Mouse (Mus musculus): ENCODE measurements around the gene Dhh. TPM values are rescaled to one million over a fixed set of nuclear protein-coding genes. Genes with fewer than 3 reads are reported as not detected.

Gene Dhh
- total RNA-seq, 4 experiments from 2014 or later, result 0.18 to 0.34 (median 0.23) TPM; not detected in 1

GRCm38 (mm10) chr15:98851229-98851818 is 47.0 kb downstream of the Dhh start:
- no peak for DNase-seq (ENCODE audit: low spot score in 2 of 2)

- DNase-seq (ENCODE audit: low spot score in 2 of 2), result no peak
Measured at GRCm38 (mm10) chr15:98850668-98851067, 47.7 kb downstream of the Dhh start.

- DNase-seq (ENCODE audit: low spot score in 2 of 2), result no peak
Measured at GRCm38 (mm10) chr15:98849956-98850600, 48.3 kb downstream of the Dhh start.

GRCm38 (mm10) chr15:98849165-98849564 is 49.2 kb downstream of the Dhh start:
- DNase-seq (ENCODE audit: low spot score in 2 of 2), result no peak

GRCm38 (mm10) chr15:98846140-98846539 is 52.2 kb downstream of the Dhh start:
- no peak for DNase-seq (ENCODE audit: low spot score in 2 of 2)

- DNase-seq (ENCODE audit: low spot score in 2 of 2), result no peak
Measured at GRCm38 (mm10) chr15:98845149-98845548, 53.2 kb downstream of the Dhh start.

GRCm38 (mm10) chr15:98843595-98844223 is 54.6 kb downstream of the Dhh start:
- no peak for DNase-seq (ENCODE audit: low spot score in 2 of 2)

Other genes with a start within 250 kb of the Dhh start
- gene Ddx23, start 235.6 kb downstream of the Dhh start, total RNA-seq (2022), result 10 to 100 TPM; 76.3 to 89.4 (median 85.9) TPM
- gene Rnd1, start 221.1 kb downstream of the Dhh start, total RNA-seq (2022), result 1 to 10 TPM; 6.3 to 8.7 (median 7.3) TPM
- 10 to 100 TPM in 1 of 4 experiments, 1 to 10 TPM in 3; 7.4 to 10.4 (median 8.4) TPM for gene Ccdc65, start 190.3 kb downstream of the Dhh start, total RNA-seq (2022)
- gene Fkbp11, start 170.3 kb downstream of the Dhh start, total RNA-seq (2022), result 1 to 10 TPM; 1.2 to 2.3 (median 1.5) TPM
- gene Arf3, start 135.3 kb downstream of the Dhh start, total RNA-seq (2022), result 100 to 1,000 TPM; 730 to 835 (median 787) TPM
- under 1 TPM; 0.16 to 0.59 (median 0.41) TPM for gene Wnt10b, start 120.4 kb downstream of the Dhh start, total RNA-seq (2022)
- not detected for gene Wnt1, start 108.7 kb downstream of the Dhh start, total RNA-seq (2022)
- gene Ddn, start 89.0 kb downstream of the Dhh start, total RNA-seq (2022), result 1,000 to 10,000 TPM; 1,258 to 1,383 (median 1,345) TPM
- gene Prkag1, start 67.0 kb downstream of the Dhh start, total RNA-seq (2022), result 10 to 100 TPM; 49.0 to 55.2 (median 50.2) TPM
- gene Kmt2d, start 27.3 kb downstream of the Dhh start, total RNA-seq (2022), result 10 to 100 TPM; 77.8 to 96.0 (median 89.6) TPM
- 10 to 100 TPM in 1 of 4 experiments, 1 to 10 TPM in 3; 4.9 to 10.4 (median 7.9) TPM for gene Rhebl1, start 4.0 kb downstream of the Dhh start, total RNA-seq (2022)
- gene Lmbr1l, start 19.7 kb upstream of the Dhh start, total RNA-seq (2022), result 10 to 100 TPM; 17.9 to 21.8 (median 19.6) TPM
- gene Tuba1b, start 36.0 kb upstream of the Dhh start, total RNA-seq (2022), result 100 to 1,000 TPM; 488 to 526 (median 515) TPM
- not detected for gene Gm49450, start 55.0 kb upstream of the Dhh start, total RNA-seq (2022)
- 100 to 1,000 TPM; 800 to 882 (median 860) TPM for gene Tuba1a, start 55.2 kb upstream of the Dhh start, total RNA-seq (2022)
- 10 to 100 TPM; 47.7 to 64.5 (median 52.7) TPM for gene Tuba1c, start 131.4 kb upstream of the Dhh start, total RNA-seq (2022)
- 1 to 10 TPM in 3 of 4 experiments, under 1 TPM in 1; 0.96 to 1.9 (median 1.4) TPM for gene Prph, start 156.6 kb upstream of the Dhh start, total RNA-seq (2022)
- under 1 TPM; 0.33 to 0.66 (median 0.46) TPM for gene Troap, start 176.0 kb upstream of the Dhh start, total RNA-seq (2022)
- gene C1ql4, start 189.3 kb upstream of the Dhh start, total RNA-seq (2022), result under 1 TPM in 1 of 4 experiments, not detected in 3; 0.21 TPM
- under 1 TPM in 3 of 4 experiments, not detected in 1; 0.31 to 0.39 (median 0.34) TPM for gene Dnajc22, start 194.6 kb upstream of the Dhh start, total RNA-seq (2022)
- 10 to 100 TPM; 29.6 to 31.8 (median 30.0) TPM for gene Spats2, start 227.4 kb upstream of the Dhh start, total RNA-seq (2022)

All from layer of hippocampus, adult 8-10 months (tissue).